Mouse (Mus musculus): ENCODE measurements around the gene Elfn2. TPM values are rescaled to one million over a fixed set of nuclear protein-coding genes. Genes with fewer than 3 reads are reported as not detected.

The Elfn2 gene
- polyA plus RNA-seq, 1 experiment from 2014 or later = 0.07 TPM

GRCm38 (mm10) chr15:78692505-78692904, 26.1 kb downstream of the Elfn2 start:
- ATAC-seq (ENCODE audit: low FRiP score, low TSS enrichment) = no peak
- H3K4me2 ChIP-seq (replicated peaks; ENCODE audit: low read depth, low read length) = no peak overlapping the region
- no peak overlapping the region for H3K4me3 ChIP-seq (ENCODE audit: low read length)
- H3K27ac ChIP-seq (ENCODE audit: low read length) = no peak overlapping the region
- no peaks in the 10 kb centered on the region for H3K4me1 ChIP-seq (ENCODE audit: insufficient read depth, low read length)
- H3K9me3 ChIP-seq (ENCODE audit: low read length) = no peaks in the 10 kb centered on the region
- 57% methylated on average over 8 of the region's 8 CpGs for WGBS
- no peaks in the 10 kb centered on the region for H3K36me3 ChIP-seq (ENCODE audit: insufficient read depth, low read length)
- no peaks in the 10 kb centered on the region for H3K27me3 ChIP-seq (ENCODE audit: insufficient read depth, low read length)
- no peak overlapping the region for H3K9ac ChIP-seq (replicated peaks; ENCODE audit: low read length)

- 65% methylated on average over 2 of the region's 2 CpGs for WGBS
- no peak overlapping the region for H3K4me3 ChIP-seq (ENCODE audit: low read length)
- no peaks in the 10 kb centered on the region for H3K9me3 ChIP-seq (ENCODE audit: low read length)
- H3K4me2 ChIP-seq (replicated peaks; ENCODE audit: low read depth, low read length) = no peak overlapping the region
- H3K4me1 ChIP-seq (ENCODE audit: insufficient read depth, low read length) = no peaks in the 10 kb centered on the region
- no peak overlapping the region for H3K27ac ChIP-seq (ENCODE audit: low read length)
- ATAC-seq (ENCODE audit: low FRiP score, low TSS enrichment) = no peak
- no peaks in the 10 kb centered on the region for H3K36me3 ChIP-seq (ENCODE audit: insufficient read depth, low read length)
- no peak overlapping the region for H3K9ac ChIP-seq (replicated peaks; ENCODE audit: low read length)
- no peaks in the 10 kb centered on the region for H3K27me3 ChIP-seq (ENCODE audit: insufficient read depth, low read length)
These were observed 27.9 kb downstream of the Elfn2 start for GRCm38 (mm10) chr15:78690716-78691115.

- H3K27me3 ChIP-seq (ENCODE audit: insufficient read depth, low read length) = no peaks in the 10 kb centered on the region
- H3K9me3 ChIP-seq (ENCODE audit: low read length) = no peaks in the 10 kb centered on the region
- H3K27ac ChIP-seq (ENCODE audit: low read length) = no peak overlapping the region
- H3K36me3 ChIP-seq (ENCODE audit: insufficient read depth, low read length) = no peaks in the 10 kb centered on the region
- no peak for ATAC-seq (ENCODE audit: low FRiP score, low TSS enrichment)
- no peak overlapping the region for H3K4me3 ChIP-seq (ENCODE audit: low read length)
- H3K9ac ChIP-seq (replicated peaks; ENCODE audit: low read length) = no peak overlapping the region
- 79% methylated on average over 7 of the region's 7 CpGs for WGBS
- no peak overlapping the region for H3K4me2 ChIP-seq (replicated peaks; ENCODE audit: low read depth, low read length)
- peaks cover 9% of the 10 kb centered on the region; the same call in 1 of the 2 replicates for H3K4me1 ChIP-seq (ENCODE audit: insufficient read depth, low read length)
These were observed 31.7 kb downstream of the Elfn2 start for GRCm38 (mm10) chr15:78686910-78687309.

GRCm38 (mm10) chr15:78684111-78684510, 34.5 kb downstream of the Elfn2 start:
- no peaks in the 10 kb centered on the region for H3K36me3 ChIP-seq (ENCODE audit: insufficient read depth, low read length)
- H3K9me3 ChIP-seq (ENCODE audit: low read length) = no peaks in the 10 kb centered on the region
- H3K4me2 ChIP-seq (replicated peaks; ENCODE audit: low read depth, low read length) = no peak overlapping the region
- H3K27ac ChIP-seq (ENCODE audit: low read length) = no peak overlapping the region
- 5% methylated on average over 9 of the region's 9 CpGs for WGBS
- H3K4me3 ChIP-seq (ENCODE audit: low read length) = no peak overlapping the region
- no peaks in the 10 kb centered on the region for H3K27me3 ChIP-seq (ENCODE audit: insufficient read depth, low read length)
- peaks cover 24% of the 10 kb centered on the region for H3K4me1 ChIP-seq (ENCODE audit: insufficient read depth, low read length)
- no peak for ATAC-seq (ENCODE audit: low FRiP score, low TSS enrichment)
- no peak overlapping the region for H3K9ac ChIP-seq (replicated peaks; ENCODE audit: low read length)

GRCm38 (mm10) chr15:78683474-78683873, 35.1 kb downstream of the Elfn2 start:
- H3K9me3 ChIP-seq (ENCODE audit: low read length) = no peaks in the 10 kb centered on the region
- no peak for ATAC-seq (ENCODE audit: low FRiP score, low TSS enrichment)
- no peaks in the 10 kb centered on the region for H3K36me3 ChIP-seq (ENCODE audit: insufficient read depth, low read length)
- peaks cover 24% of the 10 kb centered on the region for H3K4me1 ChIP-seq (ENCODE audit: insufficient read depth, low read length)
- no peaks in the 10 kb centered on the region for H3K27me3 ChIP-seq (ENCODE audit: insufficient read depth, low read length)
- no peak overlapping the region for H3K4me3 ChIP-seq (ENCODE audit: low read length)
- H3K9ac ChIP-seq (replicated peaks; ENCODE audit: low read length) = no peak overlapping the region
- 34% methylated on average over 8 of the region's 8 CpGs for WGBS
- H3K27ac ChIP-seq (ENCODE audit: low read length) = no peak overlapping the region
- H3K4me2 ChIP-seq (replicated peaks; ENCODE audit: low read depth, low read length) = no peak overlapping the region

GRCm38 (mm10) chr15:78681781-78682180, 36.8 kb downstream of the Elfn2 start:
- Histone ChIP-seq H3K4me3 (ENCODE audit: low read length) (no peak overlapping the region), H3K4me2 (replicated peaks; ENCODE audit: low read depth, low read length) (no peak overlapping the region), H3K4me1 (ENCODE audit: insufficient read depth, low read length) (peaks cover 24% of the 10 kb centered on the region), H3K27ac (ENCODE audit: low read length) (no peak overlapping the region), H3K9ac (replicated peaks; ENCODE audit: low read length) (no peak overlapping the region), H3K27me3 (ENCODE audit: insufficient read depth, low read length) (no peaks in the 10 kb centered on the region), H3K9me3 (ENCODE audit: low read length) (no peaks in the 10 kb centered on the region), H3K36me3 (ENCODE audit: insufficient read depth, low read length) (no peaks in the 10 kb centered on the region)
- ATAC-seq (ENCODE audit: low FRiP score, low TSS enrichment) = no peak
- 70% methylated on average over 8 of the region's 8 CpGs for WGBS

GRCm38 (mm10) chr15:78681301-78681700, 37.3 kb downstream of the Elfn2 start:
- WGBS = 70% methylated on average over 8 of the region's 8 CpGs
- ATAC-seq (ENCODE audit: low FRiP score, low TSS enrichment) = peak; percentile 52
- Histone ChIP-seq H3K4me3 (ENCODE audit: low read length) (no peak overlapping the region), H3K9ac (replicated peaks; ENCODE audit: low read length) (no peak overlapping the region), H3K36me3 (ENCODE audit: insufficient read depth, low read length) (no peaks in the 10 kb centered on the region), H3K9me3 (ENCODE audit: low read length) (no peaks in the 10 kb centered on the region), H3K27ac (ENCODE audit: low read length) (no peak overlapping the region), H3K4me1 (ENCODE audit: insufficient read depth, low read length) (peaks cover 24% of the 10 kb centered on the region), H3K27me3 (ENCODE audit: insufficient read depth, low read length) (no peaks in the 10 kb centered on the region), H3K4me2 (replicated peaks; ENCODE audit: low read depth, low read length) (no peak overlapping the region)

- H3K4me1 ChIP-seq (ENCODE audit: insufficient read depth, low read length) = peaks cover 24% of the 10 kb centered on the region
- WGBS = 43% methylated on average over 22 of the region's 22 CpGs
- H3K4me2 ChIP-seq (replicated peaks; ENCODE audit: low read depth, low read length) = no peak overlapping the region
- no peak overlapping the region for H3K27ac ChIP-seq (ENCODE audit: low read length)
- no peaks in the 10 kb centered on the region for H3K27me3 ChIP-seq (ENCODE audit: insufficient read depth, low read length)
- no peak overlapping the region for H3K4me3 ChIP-seq (ENCODE audit: low read length)
- no peak overlapping the region; the same call in 1 of the 2 replicates for H3K9ac ChIP-seq (replicated peaks; ENCODE audit: low read length)
- no peaks in the 10 kb centered on the region for H3K9me3 ChIP-seq (ENCODE audit: low read length)
- ATAC-seq (ENCODE audit: low FRiP score, low TSS enrichment) = no peak
- H3K36me3 ChIP-seq (ENCODE audit: insufficient read depth, low read length) = no peaks in the 10 kb centered on the region
These were observed 38.3 kb downstream of the Elfn2 start for GRCm38 (mm10) chr15:78680291-78680690.

- WGBS = 73% methylated on average over 5 of the region's 5 CpGs
- no peak overlapping the region for H3K27ac ChIP-seq (ENCODE audit: low read length)
These were observed 40.9 kb downstream of the Elfn2 start for GRCm38 (mm10) chr15:78677708-78678107.

GRCm38 (mm10) chr15:78677015-78677414, 41.6 kb downstream of the Elfn2 start:
- WGBS = 72% methylated on average over 9 of the region's 9 CpGs
- H3K4me1 ChIP-seq (ENCODE audit: insufficient read depth, low read length) = peaks cover 15% of the 10 kb centered on the region
- no peak for ATAC-seq (ENCODE audit: low FRiP score, low TSS enrichment)

More at GRCm38 (mm10) chr15:78677708-78678107, 40.9 kb downstream of the Elfn2 start:
- Histone ChIP-seq H3K4me3 (ENCODE audit: low read length) (no peak overlapping the region), H3K27me3 (ENCODE audit: insufficient read depth, low read length) (peaks cover 18% of the 10 kb centered on the region), H3K9ac (replicated peaks; ENCODE audit: low read length) (no peak overlapping the region), H3K4me1 (ENCODE audit: insufficient read depth, low read length) (peaks cover 15% of the 10 kb centered on the region), H3K9me3 (ENCODE audit: low read length) (no peaks in the 10 kb centered on the region), H3K4me2 (replicated peaks; ENCODE audit: low read depth, low read length) (no peak overlapping the region), H3K36me3 (ENCODE audit: insufficient read depth, low read length) (no peaks in the 10 kb centered on the region)
- ATAC-seq (ENCODE audit: low FRiP score, low TSS enrichment) = no peak

More at GRCm38 (mm10) chr15:78677015-78677414, 41.6 kb downstream of the Elfn2 start:
- Histone ChIP-seq H3K27me3 (ENCODE audit: insufficient read depth, low read length) (peaks cover 25% of the 10 kb centered on the region), H3K9me3 (ENCODE audit: low read length) (no peaks in the 10 kb centered on the region), H3K4me3 (ENCODE audit: low read length) (no peak overlapping the region), H3K9ac (replicated peaks; ENCODE audit: low read length) (no peak overlapping the region), H3K4me2 (replicated peaks; ENCODE audit: low read depth, low read length) (no peak overlapping the region), H3K27ac (ENCODE audit: low read length) (no peak overlapping the region), H3K36me3 (ENCODE audit: insufficient read depth, low read length) (no peaks in the 10 kb centered on the region)

Data from kidney, embryonic 16.5 days (tissue).